Mouse (Mus musculus): Measurements from ENCODE around the gene Card14.

Gene Card14

DNA sequence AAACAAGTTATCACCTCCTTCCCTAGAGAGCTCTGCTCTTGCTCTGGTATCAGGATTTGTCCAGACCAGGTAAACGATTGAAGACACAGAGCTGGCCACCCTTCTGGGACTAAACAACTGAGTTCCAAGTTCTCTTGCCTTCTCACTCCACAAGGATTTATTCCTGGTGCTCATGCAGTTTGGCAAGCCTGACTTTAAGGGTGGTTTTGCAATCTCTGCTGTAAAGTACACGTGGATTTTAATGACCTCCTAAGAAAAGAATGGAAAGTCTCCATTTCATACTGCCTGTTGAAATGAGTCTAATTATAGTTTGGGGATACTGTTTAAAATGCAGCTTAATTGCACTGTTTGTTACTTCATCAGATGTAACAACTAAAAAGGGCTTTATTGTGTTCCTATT lies 6.6 kb upstream of the Card14 start:
- no peak for ATAC-seq (ENCODE audit: low TSS enrichment)

DNA sequence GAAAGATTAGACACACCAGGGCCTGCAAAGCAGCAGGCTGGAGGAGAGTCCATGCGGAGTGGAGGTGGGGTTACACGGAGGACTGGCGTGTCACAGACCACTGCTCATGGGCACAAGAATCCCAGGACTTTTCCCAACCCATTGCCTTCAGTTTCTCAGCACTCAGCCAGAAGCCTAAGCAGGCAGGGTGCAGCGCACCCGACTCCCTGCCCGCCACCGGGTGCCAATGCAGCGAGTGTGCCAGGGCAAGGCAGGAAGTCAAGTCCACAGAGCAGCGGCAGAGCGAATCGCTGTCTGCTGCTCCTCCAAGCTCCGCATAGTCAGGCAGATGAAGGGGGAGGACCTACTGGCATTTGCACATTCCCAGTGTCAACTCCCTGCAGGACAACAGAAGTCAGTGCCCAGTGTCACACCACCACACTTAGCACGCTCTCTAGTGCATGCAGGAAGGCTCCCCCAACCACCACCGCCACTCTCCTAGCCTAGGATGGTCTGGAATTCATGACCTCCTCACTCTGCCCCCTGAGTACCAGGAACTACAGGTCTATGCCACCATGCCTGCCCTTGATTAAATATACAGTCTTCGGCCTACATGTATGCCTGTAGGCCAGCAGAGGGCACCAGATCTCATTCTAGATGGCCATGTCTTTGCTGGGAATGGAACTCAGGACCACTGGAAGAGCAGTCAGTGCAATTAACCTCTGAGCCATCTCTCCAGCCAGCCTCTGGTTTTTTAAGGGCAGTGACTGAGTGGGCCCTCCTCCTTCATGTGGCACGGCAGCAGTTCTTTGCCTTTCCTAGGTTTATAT lies 2.5 kb upstream of the Card14 start:
- peak; percentile 50; the same call in 1 of the 2 replicates for ATAC-seq (ENCODE audit: low TSS enrichment)

GRCm38 (mm10) chr11:119306762-119307657 lies 558 bp upstream of the Card14 start:
- ATAC-seq (ENCODE audit: low TSS enrichment), result no peak

DNA sequence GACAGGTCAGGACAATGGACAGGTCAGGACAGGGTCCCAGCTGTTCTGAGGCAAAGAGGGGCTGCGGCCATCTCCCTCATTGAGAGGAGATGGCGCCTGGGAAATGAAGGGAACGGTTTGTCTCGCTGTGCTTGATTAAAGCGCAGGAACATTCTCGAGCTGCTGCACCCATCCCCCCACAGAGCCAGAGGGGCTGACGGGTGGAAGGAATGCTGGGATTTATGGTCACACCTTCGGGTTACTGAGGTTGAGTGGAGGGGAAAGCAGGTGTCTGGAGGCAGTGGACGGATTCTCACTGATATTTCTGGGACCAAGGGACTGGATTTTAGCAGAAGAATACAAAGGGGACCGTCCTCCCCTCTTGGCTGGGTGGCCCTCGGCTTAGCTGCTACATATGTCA lies 348 bp downstream of the Card14 start:
- no peak for ATAC-seq (ENCODE audit: low TSS enrichment)

DNA sequence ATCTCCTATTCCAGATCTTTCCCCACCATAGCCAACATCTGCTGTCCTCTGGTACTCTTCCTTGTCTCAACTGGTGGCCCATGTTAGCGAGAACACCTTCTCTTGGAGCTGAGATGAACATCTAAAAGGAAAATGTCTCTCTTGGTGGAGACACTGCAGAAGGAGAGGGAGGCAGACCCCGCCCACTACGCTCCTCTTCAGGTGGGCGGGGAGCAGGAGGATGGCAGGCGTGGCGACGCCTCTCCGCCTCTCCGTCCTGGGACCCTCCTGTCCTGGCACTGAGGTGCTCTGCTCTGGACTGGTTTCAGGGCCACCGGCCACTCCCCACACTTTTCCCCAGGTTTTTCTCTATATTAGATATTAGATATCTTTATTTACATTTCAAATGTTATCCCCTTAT lies 3.1 kb downstream of the Card14 start:
- ATAC-seq (ENCODE audit: low TSS enrichment), result no peak

GRCm38 (mm10) chr11:119314252-119314936 lies 6.8 kb downstream of the Card14 start:
- no peak for ATAC-seq (ENCODE audit: low TSS enrichment)

DNA sequence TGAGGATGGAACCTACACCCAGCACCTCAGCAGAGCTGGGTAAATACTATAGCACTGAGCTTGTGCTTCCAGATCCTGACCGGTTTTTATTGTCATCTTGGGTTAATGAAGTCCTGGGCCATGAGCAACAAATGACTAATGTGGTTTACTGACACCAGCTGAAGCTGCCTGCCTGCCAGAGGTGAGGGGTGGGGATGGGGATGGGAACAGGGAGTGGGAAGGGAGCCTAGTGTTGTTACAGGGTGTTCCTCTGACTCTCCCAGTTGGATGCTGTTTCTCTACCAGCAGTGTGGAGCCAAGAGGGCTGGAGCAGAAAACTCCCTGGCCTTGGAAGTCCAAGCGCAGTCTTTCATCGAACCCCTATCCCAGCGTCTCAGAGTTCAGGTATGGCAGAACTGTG lies 9.2 kb downstream of the Card14 start:
- no peak for ATAC-seq (ENCODE audit: low TSS enrichment)

- no peak for ATAC-seq (ENCODE audit: low TSS enrichment)
Observed at GRCm38 (mm10) chr11:119322521-119322920, 15.0 kb downstream of the Card14 start.

DNA sequence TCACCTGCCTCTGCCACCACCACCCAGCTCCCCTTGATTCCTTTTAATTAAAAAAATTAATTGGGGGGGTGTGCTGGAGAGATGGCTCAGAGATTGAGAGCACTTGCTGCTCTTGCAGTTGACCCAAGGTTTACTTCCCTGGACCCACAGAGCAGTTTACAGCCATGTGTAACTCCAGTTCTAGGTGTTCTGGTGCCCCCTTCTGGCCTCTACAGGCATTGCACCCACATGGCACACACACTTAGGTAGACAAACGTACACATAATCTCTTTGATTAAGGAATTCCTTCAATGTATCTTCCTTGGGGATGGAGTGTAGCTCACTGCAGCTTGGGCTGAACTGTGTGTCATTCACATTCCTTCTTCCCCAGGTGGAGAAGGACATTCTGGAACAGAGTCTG lies 17.5 kb downstream of the Card14 start:
- no peak for ATAC-seq (ENCODE audit: low TSS enrichment)

DNA sequence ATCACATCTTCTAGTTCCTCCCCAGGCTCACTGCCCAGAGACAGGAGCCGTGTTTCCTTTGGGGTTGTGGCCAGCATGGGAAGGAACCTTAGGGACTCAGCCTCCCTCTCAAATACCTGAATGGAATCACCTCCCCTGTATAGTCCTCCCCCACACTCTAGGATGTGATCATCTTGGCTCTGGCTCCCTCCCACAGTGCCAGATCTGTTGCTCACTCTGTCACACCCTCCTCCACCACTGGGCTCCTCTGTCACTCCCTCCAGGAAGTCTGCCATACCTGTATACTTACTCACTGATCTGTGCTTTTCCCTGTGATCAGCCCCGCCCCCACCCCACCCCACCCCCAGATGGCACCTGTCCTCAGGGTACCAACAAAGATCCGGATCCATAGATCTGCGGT lies 23.0 kb downstream of the Card14 start:
- peak; percentile 50; the same call in 1 of the 2 replicates for ATAC-seq (ENCODE audit: low TSS enrichment)

- ATAC-seq (ENCODE audit: low TSS enrichment), result no peak
Observed at GRCm38 (mm10) chr11:119331970-119332369, 24.4 kb downstream of the Card14 start.

DNA sequence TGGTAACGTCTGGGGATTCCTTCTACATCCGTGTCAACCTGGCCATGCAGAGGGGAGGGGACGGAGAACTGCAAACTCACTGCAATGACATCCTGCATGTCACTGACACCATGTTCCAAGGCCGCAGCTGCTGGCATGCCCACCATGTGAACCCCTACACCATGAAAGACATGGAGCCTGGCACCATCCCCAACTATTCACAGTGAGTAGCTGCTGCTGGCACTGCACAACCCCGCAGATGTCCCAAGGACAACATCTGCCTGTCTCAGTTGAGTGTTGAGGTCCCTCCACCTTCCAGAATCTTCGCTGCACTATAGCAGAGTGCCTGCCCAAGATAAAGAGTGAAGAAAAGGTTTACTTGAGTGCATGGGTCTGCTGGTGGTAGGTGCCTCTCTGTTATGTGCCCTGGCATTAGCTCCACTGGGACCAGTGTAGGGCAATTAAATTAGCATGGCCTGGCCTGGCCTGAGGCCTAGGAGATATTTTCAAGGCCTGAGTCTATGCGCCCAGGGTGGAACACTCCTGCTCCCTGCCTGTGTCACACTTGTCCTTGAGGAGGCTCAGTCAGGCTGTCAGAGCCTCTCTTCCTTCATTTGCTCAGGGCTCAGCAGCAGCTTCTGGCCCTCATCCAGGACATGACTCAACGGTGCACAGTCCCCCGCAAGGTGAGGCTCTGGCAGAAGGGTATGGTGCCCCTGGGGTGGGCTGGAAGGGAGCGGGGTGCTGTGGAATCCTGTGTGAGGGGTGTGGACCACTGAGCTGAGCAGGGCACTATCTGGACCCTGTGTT lies 30.9 kb downstream of the Card14 start:
- no peak for ATAC-seq (ENCODE audit: low TSS enrichment)

GRCm38 (mm10) chr11:119339179-119339578 lies 31.6 kb downstream of the Card14 start:
- no peak for ATAC-seq (ENCODE audit: low TSS enrichment)

DNA sequence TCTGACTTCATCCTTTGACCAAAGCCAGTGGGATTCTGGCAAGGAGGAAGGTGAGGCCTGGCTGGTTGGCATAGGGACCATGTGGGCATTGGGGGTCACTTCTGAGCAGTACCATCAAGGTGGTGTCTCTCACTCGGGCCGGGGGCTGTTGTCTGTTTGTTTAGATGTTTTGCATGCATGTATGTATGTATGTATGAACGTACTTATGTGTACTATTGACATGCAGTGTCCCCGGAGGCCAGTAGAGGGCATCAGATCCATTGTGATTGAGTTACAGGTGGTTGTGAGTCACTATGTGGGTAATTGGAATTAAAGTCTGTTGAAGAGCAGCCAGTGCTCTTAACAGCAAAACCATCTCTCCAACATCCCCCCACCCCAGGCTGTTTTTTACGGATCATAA lies 32.1 kb downstream of the Card14 start:
- ATAC-seq (ENCODE audit: low TSS enrichment), result peak; percentile 57; the same call in 1 of the 2 replicates

GRCm38 (mm10) chr11:119344178-119344577 lies 36.6 kb downstream of the Card14 start:
- ATAC-seq (ENCODE audit: low TSS enrichment), result no peak

GRCm38 (mm10) chr11:119344865-119345264 lies 37.3 kb downstream of the Card14 start:
- ATAC-seq (ENCODE audit: low TSS enrichment), result no peak

DNA sequence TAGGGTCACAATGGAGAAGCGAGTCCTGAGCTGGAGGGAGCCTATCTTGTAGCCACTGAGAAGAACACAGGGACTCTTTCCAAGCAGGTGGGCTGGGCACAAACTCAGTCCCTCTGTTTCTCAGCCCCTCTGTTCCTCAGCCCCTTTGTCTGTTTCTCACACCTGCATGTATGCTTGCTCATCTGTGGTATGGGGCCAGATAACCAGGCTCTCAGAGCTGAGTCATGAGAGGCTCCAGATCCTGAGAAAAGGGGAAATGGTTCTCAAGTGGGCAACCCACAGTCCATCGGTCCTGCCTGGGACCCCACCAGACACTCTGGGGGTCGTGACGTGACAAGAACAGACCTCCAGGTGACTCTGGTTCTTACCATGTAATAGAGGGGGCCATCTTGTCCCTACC lies 39.6 kb downstream of the Card14 start:
- no peak for ATAC-seq (ENCODE audit: low TSS enrichment)

- no peak for ATAC-seq (ENCODE audit: low TSS enrichment)
Observed at GRCm38 (mm10) chr11:119352113-119352512, 44.5 kb downstream of the Card14 start.

DNA sequence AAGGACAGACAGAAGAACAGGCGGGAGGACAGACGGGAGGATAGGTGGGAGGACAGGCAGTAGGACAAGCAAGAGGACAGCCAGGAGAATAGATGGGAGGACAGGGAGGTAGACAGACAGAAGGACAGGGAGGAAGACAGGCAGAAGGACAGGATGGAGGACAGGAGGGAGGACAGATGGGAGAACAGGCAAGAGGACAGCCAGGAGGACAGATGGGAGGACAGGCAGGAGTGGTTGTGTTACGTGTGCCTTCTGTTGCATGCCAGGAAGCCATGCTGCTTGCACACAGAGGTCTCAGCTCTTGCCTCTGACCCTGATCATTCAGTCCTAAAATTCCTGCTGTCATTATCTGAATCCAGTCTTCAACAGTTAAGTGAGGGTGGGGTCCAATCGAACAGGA lies 46.4 kb downstream of the Card14 start:
- no peak for ATAC-seq (ENCODE audit: low TSS enrichment)

GRCm38 (mm10) chr11:119354798-119355442 lies 47.4 kb downstream of the Card14 start:
- ATAC-seq (ENCODE audit: low TSS enrichment), result no peak
